Mouse (Mus musculus): ENCODE results near the gene Suox. TPM values are rescaled to one million over a fixed set of nuclear protein-coding genes. Genes with fewer than 3 reads are reported as not detected.
A peak's percentile ranks its signal among the peaks of the same experiment; 100 is the strongest.
"Not testable (repeated sequence)": the region's sequence is repeated elsewhere in the genome, so short reads cannot be mapped to it uniquely, and the experiment has no call there.

Gene Suox
- 13.0 and 14.6 TPM in 2 replicates for polyA plus RNA-seq (2015; fragmentation: Nextera tagmentation; extraction: Ambion mirVana)

GRCm38 (mm10) chr10:128673763-128674468, at the start of gene Suox:
Suox (minus strand) TSS chr10:128674073.
- Histone ChIP-seq H3K4me1 (replicated peaks; ENCODE audit: control insufficient read depth, insufficient read depth, low read length) (peaks cover 10% of the 10 kb centered on the region; the same call in 1 of the 2 replicates), H3K27me3 (ENCODE audit: control insufficient read depth, insufficient read depth, low read depth, low read length) (no peaks in the 10 kb centered on the region), H3K4me3 (ENCODE audit: low read length) (peak within 1 kb of the TSS; percentile 80), H3K9ac (ENCODE audit: low read length) (peak within 1 kb of the TSS; percentile 77), H3K4me2 (ENCODE audit: low read depth, low read length) (peak within 1 kb of the TSS; percentile 95), H3K9me3 (ENCODE audit: control insufficient read depth, low read length) (no peaks in the 10 kb centered on the region), H3K36me3 (ENCODE audit: control insufficient read depth, insufficient read depth, low read length) (no peaks in the 10 kb centered on the region), H3K27ac (ENCODE audit: low read length) (peak within 1 kb of the TSS; percentile 75)
- under 1% methylated on average over 60 of the region's 60 CpGs for WGBS
- peak; percentile 94 for ATAC-seq (ENCODE audit: low read depth)

- Histone ChIP-seq H3K9ac (ENCODE audit: low read length) (no peak overlapping the region), H3K4me3 (ENCODE audit: low read length) (no peak overlapping the region), H3K4me2 (ENCODE audit: low read depth, low read length) (no peak overlapping the region), H3K9me3 (ENCODE audit: control insufficient read depth, low read length) (no peaks in the 10 kb centered on the region), H3K27ac (ENCODE audit: low read length) (no peak overlapping the region), H3K4me1 (replicated peaks; ENCODE audit: control insufficient read depth, insufficient read depth, low read length) (no peaks in the 10 kb centered on the region), H3K27me3 (ENCODE audit: control insufficient read depth, insufficient read depth, low read depth, low read length) (no peaks in the 10 kb centered on the region), H3K36me3 (ENCODE audit: control insufficient read depth, insufficient read depth, low read length) (0 out of 2 replicates have a peak, but pooled peaks cover 2% of the 10 kb centered on the region)
- 83% methylated on average over 19 of the region's 19 CpGs for WGBS
- ATAC-seq (ENCODE audit: low read depth): peak; percentile 28; the same call in 1 of the 2 replicates
Measured at GRCm38 (mm10) chr10:128715559-128716537, 42.0 kb upstream of the Suox start.

DNA sequence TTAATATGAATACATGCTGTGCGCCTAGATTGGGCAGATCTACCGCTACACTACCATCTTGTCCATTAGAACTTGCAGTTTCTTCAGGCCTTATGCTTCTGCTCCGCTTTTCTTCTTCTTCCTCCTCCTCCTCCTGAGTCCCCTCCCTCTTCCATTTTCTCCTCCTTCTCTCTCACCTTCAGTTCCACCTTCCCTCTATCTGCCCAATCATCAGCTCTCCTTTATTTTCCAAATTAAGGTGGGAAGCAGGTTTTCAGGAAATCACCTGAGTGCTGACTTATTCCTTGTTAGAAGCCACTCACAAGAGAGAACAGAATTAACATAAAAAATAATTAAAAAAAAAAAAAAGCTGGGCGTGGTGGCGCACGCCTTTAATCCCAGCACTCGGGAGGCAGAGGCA, 37.4 kb upstream of the Suox start:
- H3K9ac ChIP-seq (ENCODE audit: low read length); H3K9me3 ChIP-seq (ENCODE audit: control insufficient read depth, low read length); H3K4me3 ChIP-seq (ENCODE audit: low read length); ATAC-seq (ENCODE audit: low read depth); H3K27ac ChIP-seq (ENCODE audit: low read length); H3K4me1 ChIP-seq (replicated peaks; ENCODE audit: control insufficient read depth, insufficient read depth, low read length); H3K36me3 ChIP-seq (ENCODE audit: control insufficient read depth, insufficient read depth, low read length); H3K4me2 ChIP-seq (ENCODE audit: low read depth, low read length); H3K27me3 ChIP-seq (ENCODE audit: control insufficient read depth, insufficient read depth, low read depth, low read length): not testable (repeated sequence)
- 93% methylated on average over 7 of the region's 7 CpGs for WGBS

DNA sequence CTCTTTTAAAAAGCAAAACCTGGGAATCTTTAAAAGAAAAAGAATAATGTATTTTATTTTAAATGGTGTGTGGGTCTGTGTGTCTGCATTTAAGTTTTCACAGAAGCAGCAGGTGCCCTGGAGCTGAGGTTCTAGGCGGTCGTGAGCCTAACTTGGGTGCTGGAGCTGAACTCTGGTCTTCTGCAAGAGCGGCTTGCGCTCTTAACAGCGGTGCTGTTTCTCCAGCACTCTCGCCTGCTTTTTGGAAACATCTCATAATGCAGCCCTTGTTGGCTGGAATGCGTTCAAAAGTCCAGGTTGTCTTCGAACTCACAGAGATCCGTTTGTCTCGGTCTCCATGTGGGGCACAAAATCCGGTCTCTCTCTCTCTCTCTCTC, 31.4 kb upstream of the Suox start:
- ATAC-seq (ENCODE audit: low read depth): peak; percentile 26
- H3K4me3 ChIP-seq (ENCODE audit: low read length): peak overlapping the region; percentile 77
- no peaks in the 10 kb centered on the region for H3K27me3 ChIP-seq (ENCODE audit: control insufficient read depth, insufficient read depth, low read depth, low read length)
- H3K9me3 ChIP-seq (ENCODE audit: control insufficient read depth, low read length): no peaks in the 10 kb centered on the region
- H3K27ac ChIP-seq (ENCODE audit: low read length): peak overlapping the region; percentile 76
- H3K4me2 ChIP-seq (ENCODE audit: low read depth, low read length): peak overlapping the region; percentile 68
- H3K36me3 ChIP-seq (ENCODE audit: control insufficient read depth, insufficient read depth, low read length): peaks cover 14% of the 10 kb centered on the region
- peak overlapping the region; percentile 69 for H3K9ac ChIP-seq (ENCODE audit: low read length)
- H3K4me1 ChIP-seq (replicated peaks; ENCODE audit: control insufficient read depth, insufficient read depth, low read length): peaks cover 11% of the 10 kb centered on the region
- 10% methylated on average over 11 of the region's 11 CpGs for WGBS

GRCm38 (mm10) chr10:128704491-128705316, 30.8 kb upstream of the Suox start, which contains the start of gene Cdk2:
Cdk2 (minus strand) TSS chr10:128705031.
- peak within 1 kb of the TSS; percentile 68 for H3K4me2 ChIP-seq (ENCODE audit: low read depth, low read length)
- peak; percentile 97 for ATAC-seq (ENCODE audit: low read depth)
- H3K27ac ChIP-seq (ENCODE audit: low read length): peak within 1 kb of the TSS; percentile 99
- H3K9me3 ChIP-seq (ENCODE audit: control insufficient read depth, low read length): no peaks in the 10 kb centered on the region
- H3K36me3 ChIP-seq (ENCODE audit: control insufficient read depth, insufficient read depth, low read length): peaks cover 19% of the 10 kb centered on the region
- peaks cover 11% of the 10 kb centered on the region for H3K4me1 ChIP-seq (replicated peaks; ENCODE audit: control insufficient read depth, insufficient read depth, low read length)
- under 1% methylated on average over 61 of the region's 62 CpGs for whole genome bisulfite sequencing
- H3K27me3 ChIP-seq (ENCODE audit: control insufficient read depth, insufficient read depth, low read depth, low read length): no peaks in the 10 kb centered on the region
- H3K9ac ChIP-seq (ENCODE audit: low read length): peak within 1 kb of the TSS; percentile 91
- peak within 1 kb of the TSS; percentile 77 for H3K4me3 ChIP-seq (ENCODE audit: low read length)

- H3K9ac ChIP-seq (ENCODE audit: low read length): peak within 1 kb of the TSS; percentile 91
- WGBS: 8% methylated on average over 4 of the region's 4 CpGs
- H3K36me3 ChIP-seq (ENCODE audit: control insufficient read depth, insufficient read depth, low read length): peaks cover 27% of the 10 kb centered on the region
- peaks cover 11% of the 10 kb centered on the region for H3K4me1 ChIP-seq (replicated peaks; ENCODE audit: control insufficient read depth, insufficient read depth, low read length)
- no peaks in the 10 kb centered on the region for H3K9me3 ChIP-seq (ENCODE audit: control insufficient read depth, low read length)
- H3K4me3 ChIP-seq (ENCODE audit: low read length): peak within 1 kb of the TSS; percentile 77
- no peaks in the 10 kb centered on the region for H3K27me3 ChIP-seq (ENCODE audit: control insufficient read depth, insufficient read depth, low read depth, low read length)
- no peak for ATAC-seq (ENCODE audit: low read depth)
- peak within 1 kb of the TSS; percentile 68 for H3K4me2 ChIP-seq (ENCODE audit: low read depth, low read length)
- H3K27ac ChIP-seq (ENCODE audit: low read length): peak within 1 kb of the TSS; percentile 99
Measured at GRCm38 (mm10) chr10:128703895-128704294, 30.0 kb upstream of the Suox start, which contains the start of gene Pmel. Pmel (plus strand) TSS chr10:128704195.

GRCm38 (mm10) chr10:128702328-128703007, 28.6 kb upstream of the Suox start:
- Histone ChIP-seq H3K27me3 (ENCODE audit: control insufficient read depth, insufficient read depth, low read depth, low read length) (no peaks in the 10 kb centered on the region), H3K4me3 (ENCODE audit: low read length) (no peak overlapping the region), H3K36me3 (ENCODE audit: control insufficient read depth, insufficient read depth, low read length) (peaks cover 31% of the 10 kb centered on the region), H3K9me3 (ENCODE audit: control insufficient read depth, low read length) (no peaks in the 10 kb centered on the region), H3K4me1 (replicated peaks; ENCODE audit: control insufficient read depth, insufficient read depth, low read length) (peaks cover 11% of the 10 kb centered on the region), H3K27ac (ENCODE audit: low read length) (no peak overlapping the region), H3K4me2 (ENCODE audit: low read depth, low read length) (no peak overlapping the region), H3K9ac (ENCODE audit: low read length) (peak overlapping the region; percentile 5; the same call in 1 of the 2 replicates)
- no peak for ATAC-seq (ENCODE audit: low read depth)
- WGBS: 72% methylated on average over 6 of the region's 6 CpGs

GRCm38 (mm10) chr10:128700712-128701111, 26.8 kb upstream of the Suox start:
- WGBS: 92% methylated on average over 5 of the region's 5 CpGs
- no peak overlapping the region for H3K4me2 ChIP-seq (ENCODE audit: low read depth, low read length)
- no peak overlapping the region for H3K4me3 ChIP-seq (ENCODE audit: low read length)
- peaks cover 14% of the 10 kb centered on the region for H3K4me1 ChIP-seq (replicated peaks; ENCODE audit: control insufficient read depth, insufficient read depth, low read length)
- no peak for ATAC-seq (ENCODE audit: low read depth)
- no peak overlapping the region for H3K27ac ChIP-seq (ENCODE audit: low read length)
- H3K9ac ChIP-seq (ENCODE audit: low read length): no peak overlapping the region
- H3K36me3 ChIP-seq (ENCODE audit: control insufficient read depth, insufficient read depth, low read length): peaks cover 31% of the 10 kb centered on the region
- H3K9me3 ChIP-seq (ENCODE audit: control insufficient read depth, low read length): no peaks in the 10 kb centered on the region
- H3K27me3 ChIP-seq (ENCODE audit: control insufficient read depth, insufficient read depth, low read depth, low read length): no peaks in the 10 kb centered on the region
